Mouse (Mus musculus) kidney, postnatal 25 days (tissue): Measurements from ENCODE around the gene Otof.

ENCODE experiments used
- DNase-seq, 2 experiments: peaks; one replicate each; pipeline ENCODE4 v3.0.0; 2021; ENCODE audit warnings: mixed read lengths in 2 of 2

Gene Otof

GRCm38 (mm10) chr5:30341601-30342365, 119.9 kb downstream of the Otof start:
- DNase-seq, result no peak

- no peak for DNase-seq
Observed at GRCm38 (mm10) chr5:30340815-30341214, 120.9 kb downstream of the Otof start.
